Mouse (Mus musculus) MEL (cell line): ENCODE measurements at regions not wholly inside any gene's neighbourhood (a gene's known extent, or its start where the extent isn't known, plus 50 kb on each side); places are given as distances from the start of the nearest gene placed in this dataset.

Experiments used
- CTCF ChIP-seq, 3 experiments: IDR thresholded peaks in 2 of 3; conservative IDR thresholded peaks in 1 of 3; 2 replicates each; pipeline ENCODE4 v1.5.1; 2011 to 2012; ENCODE audit warnings: low read length in 3 of 3, low read depth in 2 of 3, mild to moderate bottlenecking in 2 of 3, improper control_type of control experiment in 1 of 3, inconsistent platforms in 1 of 3, mixed read lengths in 1 of 3, moderate library complexity in 1 of 3; ENCODE audit not compliant: control insufficient read depth in 1 of 3, insufficient read depth in 1 of 3, poor library complexity in 1 of 3, severe bottlenecking in 1 of 3
- EP300 ChIP-seq, 2 experiments: IDR thresholded peaks; 2 replicates each; pipeline ENCODE4 v1.6.1; 2011; ENCODE audit warnings: improper control_type of control experiment in 2 of 2, low read length in 2 of 2, low read depth in 1 of 2, mild to moderate bottlenecking in 1 of 2
- JUND ChIP-seq: IDR thresholded peaks from 2 replicates; pipeline ENCODE4 v1.6.1; 2011; ENCODE audit warnings: low read depth, mild to moderate bottlenecking, improper control_type of control experiment, low read length
- MAX ChIP-seq: IDR thresholded peaks from 2 replicates; pipeline ENCODE4 v1.6.1; 2011; ENCODE audit warnings: low read length, improper control_type of control experiment
- POLR2A ChIP-seq, 2 experiments: IDR thresholded peaks; 2 replicates each; pipeline ENCODE4 v1.6.1; 2011 to 2012; ENCODE audit warnings: low read length in 2 of 2, mild to moderate bottlenecking in 2 of 2, control low read depth in 1 of 2, improper control_type of control experiment in 1 of 2, low read depth in 1 of 2, moderate library complexity in 1 of 2; ENCODE audit not compliant: control insufficient read depth in 1 of 2, insufficient read depth in 1 of 2, poor library complexity in 1 of 2
- TCF12 ChIP-seq: IDR thresholded peaks from 2 replicates; pipeline ENCODE4 v1.6.1; 2014; ENCODE audit warnings: low read depth, mild to moderate bottlenecking, inconsistent platforms, low read length, improper control_type of control experiment, moderate library complexity
- ZNF384 ChIP-seq: IDR thresholded peaks from 2 replicates; pipeline ENCODE4 v1.6.1; 2012; ENCODE audit warnings: low read depth, mild to moderate bottlenecking, inconsistent platforms, low read length, improper control_type of control experiment

DNA sequence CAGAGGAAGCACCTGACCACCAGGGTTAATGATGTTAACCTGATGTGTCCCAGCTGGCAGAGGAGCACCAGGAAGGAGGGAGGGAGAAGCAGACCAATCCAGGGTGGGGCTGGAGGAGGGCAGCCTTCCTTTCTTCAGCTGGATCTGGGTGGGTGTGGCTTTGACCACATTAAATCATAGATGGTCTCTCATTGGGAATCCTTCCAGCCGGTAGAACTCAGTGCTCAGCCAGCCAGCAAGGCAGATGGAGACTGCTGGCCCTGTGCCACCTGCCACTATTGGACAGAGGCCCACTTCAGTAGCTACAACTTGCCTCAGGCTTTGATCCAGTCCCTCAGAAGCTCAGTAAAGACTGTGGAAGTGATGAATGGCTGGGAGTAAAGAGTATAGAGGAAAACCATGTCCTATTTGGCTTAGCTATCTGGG lies 386.1 kb downstream of the Cmpk2 start:
- TF ChIP-seq EP300 (IDR thresholded peaks at IDR 0.05; ENCODE audit: low read depth in 1 of 2, low read length in 2 of 2) (no peak), MAX (no peak), TCF12 (no peak), JUND (no peak), CTCF (IDR thresholded peaks at IDR 0.05 in 2 of 3, conservative IDR thresholded peaks at IDR 0.05 in 1 of 3; ENCODE audit: control insufficient read depth in 1 of 3, insufficient read depth in 1 of 3, low read depth in 2 of 3, low read length in 3 of 3, poor library complexity in 1 of 3, severe bottlenecking in 1 of 3) (no peak), ZNF384 (no peak), POLR2A (IDR thresholded peaks at IDR 0.05; ENCODE audit: control insufficient read depth in 1 of 2, insufficient read depth in 1 of 2, low read depth in 1 of 2, low read length in 2 of 2, poor library complexity in 1 of 2) (no peak)
